Mouse (Mus musculus) intestine, embryonic 15.5 days (tissue): ENCODE data around the gene Fgf11. TPM values are rescaled to one million over a fixed set of nuclear protein-coding genes. Genes with fewer than 3 reads are reported as not detected.

ENCODE experiments used
- ATAC-seq: fragments of 200-750 bp; cut with Nextera tagmentation; 2 replicates; pipeline ENCODE4 v1.8.0; 2017; ENCODE audit warnings: moderate TSS enrichment, moderate library complexity
- H3K27ac ChIP-seq: fragments of 300-500 bp; sonication (generic); 2 replicates; pipeline ENCODE4 v1.5.1; 2015; ENCODE audit warnings: mild to moderate bottlenecking, inconsistent platforms
- H3K27me3 ChIP-seq: fragments of 300-500 bp; sonication (generic); replicated peaks from 2 replicates; pipeline ENCODE4 v1.6.1; 2015; ENCODE audit warnings: inconsistent platforms
- H3K36me3 ChIP-seq: fragments of 300-500 bp; sonication (generic); 2 replicates; pipeline ENCODE4 v1.6.1; 2015; ENCODE audit warnings: inconsistent platforms
- H3K4me1 ChIP-seq: fragments of 300-500 bp; sonication (generic); replicated peaks from 2 replicates; pipeline ENCODE4 v1.6.1; 2015; ENCODE audit warnings: inconsistent platforms
- H3K4me2 ChIP-seq: fragments of 300-500 bp; sonication (generic); replicated peaks from 2 replicates; pipeline ENCODE4 v1.6.1; 2015; ENCODE audit warnings: mild to moderate bottlenecking, inconsistent platforms
- H3K4me3 ChIP-seq: fragments of 300-500 bp; sonication (generic); replicated peaks from 2 replicates; pipeline ENCODE4 v1.5.1; 2015; ENCODE audit warnings: inconsistent platforms
- H3K9ac ChIP-seq: fragments of 300-500 bp; sonication (generic); 2 replicates; pipeline ENCODE4 v1.6.1; 2015; ENCODE audit warnings: inconsistent platforms
- H3K9me3 ChIP-seq: fragments of 300-500 bp; sonication (generic); 2 replicates; pipeline ENCODE4 v1.6.1; 2016; ENCODE audit warnings: inconsistent platforms
- WGBS: fragments of 180-500 bp; shearing (Covaris S2); methylation state at CpG from one replicate; pipeline ENCODE4 v1.1.7; 2015; 5-methylcytosine and 5-hydroxymethylcytosine counted together
- polyA plus RNA-seq: library from polyadenylated mRNA; unstranded; fragments of >200 nt; fragmentation: Nextera tagmentation; extraction: Ambion mirVana; gene quantifications from 2 replicates; pipeline ENCODE4 v1.2.1, GENCODE M21; 2015

Fgf11 gene
- polyA plus RNA-seq, 1 experiment from 2014 or later: 1.2 TPM

DNA sequence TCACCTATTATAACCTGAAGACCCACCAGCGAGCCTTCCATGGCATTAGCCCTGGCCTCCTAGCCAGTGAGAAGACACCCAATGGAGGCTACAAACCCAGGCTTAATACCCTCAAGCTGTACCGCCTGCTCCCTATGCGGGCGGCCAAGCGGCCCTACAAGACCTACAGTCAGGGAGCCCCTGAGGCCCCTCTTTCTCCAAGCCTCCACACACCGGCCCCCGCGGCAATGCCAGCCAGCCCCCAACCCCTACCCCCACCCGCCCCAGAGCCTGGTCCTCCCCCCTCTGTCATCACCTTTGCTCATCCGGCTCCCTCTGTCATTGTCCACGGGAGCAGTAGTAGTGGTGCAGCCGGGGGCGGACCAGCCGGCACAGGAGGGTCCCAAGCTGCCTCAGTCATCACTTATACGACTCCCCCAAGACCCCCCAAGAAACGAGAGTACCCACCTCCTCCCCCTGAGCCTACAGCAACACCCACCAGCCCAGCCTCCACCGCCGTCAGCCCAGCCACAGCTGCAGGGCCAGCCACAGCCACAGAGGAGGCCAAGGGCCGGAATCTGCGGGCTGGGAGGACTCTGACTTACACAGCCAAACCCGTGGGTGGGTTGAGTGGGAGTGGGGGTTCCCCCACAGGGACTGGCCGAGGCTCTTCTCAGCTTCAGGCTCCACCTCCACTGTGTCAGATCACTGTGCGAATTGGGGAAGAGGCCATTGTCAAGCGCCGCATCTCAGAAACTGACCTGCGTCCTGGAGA lies 24.0 kb downstream of the Fgf11 start:
- H3K27ac ChIP-seq: no peak overlapping the region
- no peaks in the 10 kb centered on the region for H3K36me3 ChIP-seq
- H3K4me3 ChIP-seq: no peak overlapping the region
- no peak overlapping the region for H3K4me2 ChIP-seq
- WGBS: 68% methylated on average over 26 of the region's 26 CpGs
- H3K9me3 ChIP-seq: no peaks in the 10 kb centered on the region
- H3K4me1 ChIP-seq: no peaks in the 10 kb centered on the region
- no peaks in the 10 kb centered on the region for H3K27me3 ChIP-seq
- no peak overlapping the region for H3K9ac ChIP-seq
- no peak for ATAC-seq

DNA sequence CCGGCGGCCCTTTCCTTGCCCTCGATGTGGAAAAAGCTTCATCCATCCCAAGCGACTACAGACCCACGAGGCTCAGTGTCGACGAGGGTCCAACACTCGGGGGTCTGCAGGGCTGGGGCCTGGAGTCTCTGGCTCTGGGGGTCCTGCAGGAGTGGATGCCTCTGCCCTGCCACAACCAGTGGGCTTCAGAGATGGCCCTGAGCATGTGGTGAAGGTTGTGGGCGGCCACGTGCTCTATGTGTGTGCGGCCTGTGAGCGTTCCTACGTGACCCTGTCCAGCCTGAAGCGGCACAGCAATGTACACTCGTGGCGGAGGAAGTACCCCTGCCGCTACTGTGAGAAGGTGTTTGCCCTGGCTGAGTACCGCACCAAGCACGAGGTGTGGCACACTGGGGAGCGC lies 25.2 kb downstream of the Fgf11 start:
- Histone ChIP-seq H3K9ac (no peak overlapping the region), H3K4me3 (no peak overlapping the region), H3K27ac (no peak overlapping the region), H3K4me1 (no peaks in the 10 kb centered on the region), H3K4me2 (no peak overlapping the region), H3K36me3 (no peaks in the 10 kb centered on the region), H3K9me3 (no peaks in the 10 kb centered on the region), H3K27me3 (no peaks in the 10 kb centered on the region)
- 80% methylated on average over 20 of the region's 20 CpGs for WGBS
- ATAC-seq: no peak

GRCm38 (mm10) chr11:69775716-69776115 lies 25.9 kb downstream of the Fgf11 start:
- Histone ChIP-seq H3K36me3 (no peaks in the 10 kb centered on the region), H3K27me3 (no peaks in the 10 kb centered on the region), H3K4me1 (no peaks in the 10 kb centered on the region), H3K27ac (no peak overlapping the region), H3K4me2 (no peak overlapping the region), H3K9me3 (no peaks in the 10 kb centered on the region), H3K4me3 (no peak overlapping the region), H3K9ac (no peak overlapping the region)
- ATAC-seq: no peak
- WGBS: 68% methylated on average over 10 of the region's 10 CpGs

DNA sequence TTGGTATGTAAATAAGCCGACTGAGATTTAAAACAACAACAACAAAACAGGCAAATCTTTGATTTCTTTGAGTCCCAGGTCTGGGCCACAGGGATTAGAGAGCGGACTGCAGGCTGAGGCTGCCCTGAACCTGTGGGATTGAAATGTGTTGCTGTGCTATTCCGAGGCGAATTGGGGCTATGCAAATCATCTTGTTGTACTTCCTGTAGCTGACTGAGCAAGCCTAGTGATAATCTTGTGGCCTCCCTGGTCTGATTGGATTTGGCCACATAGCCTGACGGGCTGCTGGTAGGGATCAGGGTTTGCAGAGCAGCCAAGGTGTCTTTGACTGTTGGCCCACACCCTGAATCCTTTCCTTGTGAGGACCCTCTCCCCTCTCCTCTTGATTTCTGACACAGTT lies 26.7 kb downstream of the Fgf11 start:
- no peak overlapping the region for H3K4me3 ChIP-seq
- H3K27me3 ChIP-seq: no peaks in the 10 kb centered on the region
- H3K9ac ChIP-seq: no peak overlapping the region
- H3K9me3 ChIP-seq: no peaks in the 10 kb centered on the region
- H3K4me2 ChIP-seq: no peak overlapping the region
- no peak overlapping the region for H3K27ac ChIP-seq
- no peaks in the 10 kb centered on the region for H3K4me1 ChIP-seq
- H3K36me3 ChIP-seq: no peaks in the 10 kb centered on the region
- no peak for ATAC-seq
- 65% methylated on average over 5 of the region's 5 CpGs for WGBS

- H3K36me3 ChIP-seq: no peaks in the 10 kb centered on the region
- no peak overlapping the region for H3K4me3 ChIP-seq
- 51% methylated on average over 4 of the region's 4 CpGs for WGBS
- H3K4me2 ChIP-seq: peak overlapping the region; percentile 81
- ATAC-seq: no peak
- no peak overlapping the region; the same call in 1 of the 2 replicates for H3K9ac ChIP-seq
- peaks cover 21% of the 10 kb centered on the region for H3K4me1 ChIP-seq
- H3K27ac ChIP-seq: no peak overlapping the region
- H3K9me3 ChIP-seq: no peaks in the 10 kb centered on the region
- no peaks in the 10 kb centered on the region for H3K27me3 ChIP-seq
Observed at GRCm38 (mm10) chr11:69767625-69767909, 34.1 kb downstream of the Fgf11 start.

DNA sequence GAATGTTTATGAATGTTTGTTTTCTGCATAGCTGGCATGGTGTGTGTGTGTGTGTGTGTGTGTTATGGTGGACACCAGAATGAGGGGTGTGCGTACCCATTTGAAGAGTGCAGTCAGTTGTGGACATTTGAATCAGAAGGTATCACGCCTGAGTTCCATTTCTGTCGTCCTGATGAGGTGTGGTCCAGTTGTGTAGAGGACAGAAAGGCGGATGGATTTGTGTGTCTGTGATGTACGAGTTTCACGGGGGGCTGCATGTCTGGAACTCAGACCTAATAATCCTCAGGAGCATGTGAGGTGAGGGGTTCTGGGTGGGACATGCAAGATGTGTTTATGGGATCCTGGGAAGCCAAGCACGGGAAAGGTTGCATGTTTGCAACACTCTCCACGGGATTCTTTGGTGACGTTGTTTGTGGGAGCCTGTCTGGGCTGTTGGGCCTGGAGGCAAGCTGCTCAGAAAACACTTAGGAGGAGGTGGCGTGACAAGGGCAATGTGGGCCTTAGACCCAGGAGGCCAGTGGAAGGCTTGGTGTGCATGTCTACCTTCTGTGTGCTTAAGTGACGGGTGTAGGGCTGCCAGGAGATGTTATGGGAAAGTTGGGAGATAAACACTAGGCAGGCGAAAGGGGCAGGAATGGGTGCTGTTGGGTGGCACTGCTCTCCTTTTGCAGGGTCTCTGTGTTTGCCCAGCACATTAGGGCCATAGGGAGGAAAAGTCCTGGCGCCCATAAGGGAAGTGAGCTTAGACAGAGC lies 34.6 kb downstream of the Fgf11 start:
- no peaks in the 10 kb centered on the region for H3K27me3 ChIP-seq
- peak overlapping the region; percentile 93; the same call in 1 of the 2 replicates for H3K9ac ChIP-seq
- H3K36me3 ChIP-seq: no peaks in the 10 kb centered on the region
- H3K27ac ChIP-seq: peak overlapping the region; percentile 90; the same call in 1 of the 2 replicates
- no peak for ATAC-seq
- WGBS: 61% methylated on average over 13 of the region's 13 CpGs
- H3K9me3 ChIP-seq: no peaks in the 10 kb centered on the region
- H3K4me3 ChIP-seq: peak overlapping the region; percentile 95
- H3K4me2 ChIP-seq: peak overlapping the region; percentile 81
- peaks cover 21% of the 10 kb centered on the region for H3K4me1 ChIP-seq

DNA sequence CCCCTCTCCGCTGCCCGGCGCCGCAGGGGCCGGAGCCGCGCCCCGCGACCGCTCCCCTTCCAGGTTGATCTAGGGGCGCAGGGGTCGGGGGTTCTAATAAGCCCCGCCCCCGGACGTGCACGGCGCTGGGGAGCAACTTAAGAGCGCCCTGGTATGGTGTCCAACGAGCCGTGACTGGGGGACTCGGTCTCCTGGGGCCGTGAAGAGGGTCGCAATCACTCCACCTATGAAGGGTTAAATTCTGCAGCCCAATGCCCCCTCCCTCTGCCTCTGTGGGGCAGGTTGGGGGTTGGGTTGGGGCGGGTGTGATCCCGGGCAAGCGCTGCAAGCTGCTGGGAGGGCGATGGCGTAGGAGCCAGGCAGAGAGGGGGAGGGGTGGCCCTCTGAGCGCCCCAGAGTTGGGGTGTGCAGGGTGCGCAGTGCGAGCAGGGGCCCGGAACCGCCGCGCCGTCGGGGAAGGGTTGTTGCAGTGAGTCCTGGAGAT lies 35.5 kb downstream of the Fgf11 start:
- WGBS: 0% methylated on average over 37 of the region's 37 CpGs
- H3K9me3 ChIP-seq: no peaks in the 10 kb centered on the region
- H3K4me1 ChIP-seq: peaks cover 21% of the 10 kb centered on the region
- ATAC-seq: peak; percentile 88
- peak overlapping the region; percentile 81 for H3K4me2 ChIP-seq
- no peaks in the 10 kb centered on the region for H3K36me3 ChIP-seq
- H3K4me3 ChIP-seq: peak overlapping the region; percentile 95
- no peaks in the 10 kb centered on the region for H3K27me3 ChIP-seq
- peak overlapping the region; percentile 93 for H3K9ac ChIP-seq
- H3K27ac ChIP-seq: peak overlapping the region; percentile 90

DNA sequence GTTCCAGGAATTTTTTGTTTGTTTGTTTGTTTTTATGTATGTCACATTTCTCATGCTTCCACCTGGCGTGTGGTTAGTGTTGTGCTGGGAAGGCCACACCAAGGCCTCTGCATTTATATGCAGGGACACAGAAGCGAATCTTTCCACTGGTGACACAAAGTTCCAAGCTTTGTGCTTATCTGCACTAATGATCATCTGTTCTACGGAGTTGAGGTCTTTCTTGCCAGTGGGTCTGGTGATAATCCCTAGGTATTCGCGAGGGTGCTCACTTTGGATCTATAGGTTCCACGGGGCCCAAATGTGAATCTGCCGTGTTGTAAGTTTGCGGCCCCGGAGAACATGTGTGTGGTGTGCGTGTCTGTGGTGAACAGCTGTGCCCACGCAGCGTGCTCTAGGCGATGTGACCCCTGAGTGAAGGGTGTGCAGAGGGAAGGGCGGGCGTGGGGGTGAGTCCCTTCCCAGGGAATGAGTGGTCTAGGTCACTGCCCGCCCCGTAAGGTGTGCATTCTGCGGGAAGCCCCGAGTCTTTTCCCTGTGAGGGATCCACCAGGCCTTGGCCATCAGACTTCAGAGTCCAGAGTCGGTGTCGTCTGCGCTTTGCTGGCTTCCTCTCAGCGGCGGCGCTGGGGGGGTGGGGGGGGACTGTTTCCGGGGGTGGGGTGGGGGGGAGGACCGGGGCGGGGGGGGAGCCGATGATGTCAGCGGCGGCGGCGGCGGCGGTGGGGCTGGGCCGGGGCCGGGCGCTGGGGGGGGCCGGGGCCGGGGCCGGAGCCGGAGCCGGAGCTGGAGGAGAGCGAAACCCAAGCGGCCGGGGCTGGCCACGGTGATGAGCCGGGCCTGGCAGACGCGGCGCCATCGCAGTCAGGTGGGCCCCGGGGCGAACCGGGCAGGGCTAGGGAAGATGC lies 36.2 kb downstream of the Fgf11 start, which contains the start of gene Zbtb4:
Gene Zbtb4, plus strand, starts transcription at position 692 of the 905 bp plus-strand sequence.
- Histone ChIP-seq H3K27ac (peak within 1 kb of the TSS; percentile 90), H3K36me3 (no peaks in the 10 kb centered on the region), H3K9ac (peak within 1 kb of the TSS; percentile 93), H3K4me3 (peak within 1 kb of the TSS; percentile 95), H3K27me3 (no peaks in the 10 kb centered on the region), H3K4me2 (peak within 1 kb of the TSS; percentile 81), H3K4me1 (peaks cover 24% of the 10 kb centered on the region), H3K9me3 (no peaks in the 10 kb centered on the region)
- 18% methylated on average over 39 of the region's 55 CpGs for WGBS
- peak; percentile 72 for ATAC-seq

GRCm38 (mm10) chr11:69763551-69763950 lies 38.1 kb downstream of the Fgf11 start:
- H3K9ac ChIP-seq: no peak overlapping the region
- no peaks in the 10 kb centered on the region for H3K27me3 ChIP-seq
- H3K4me3 ChIP-seq: no peak overlapping the region
- H3K36me3 ChIP-seq: no peaks in the 10 kb centered on the region
- no peak for ATAC-seq
- peaks cover 34% of the 10 kb centered on the region for H3K4me1 ChIP-seq
- H3K27ac ChIP-seq: no peak overlapping the region
- H3K4me2 ChIP-seq: no peak overlapping the region
- no peaks in the 10 kb centered on the region for H3K9me3 ChIP-seq
- WGBS: 74% methylated on average over 7 of the region's 7 CpGs

GRCm38 (mm10) chr11:69761868-69762267 lies 39.8 kb downstream of the Fgf11 start, which contains the start of gene Slc35g3:
Slc35g3 (minus strand) TSS chr11:69761968.
- Histone ChIP-seq H3K4me1 (peaks cover 30% of the 10 kb centered on the region), H3K4me2 (no peak within 1 kb of the TSS), H3K36me3 (no peaks in the 10 kb centered on the region), H3K27ac (no peak within 1 kb of the TSS), H3K9me3 (no peaks in the 10 kb centered on the region), H3K27me3 (no peaks in the 10 kb centered on the region), H3K9ac (no peak within 1 kb of the TSS), H3K4me3 (no peak within 1 kb of the TSS)
- ATAC-seq: no peak
- WGBS: 58% methylated on average over 1 of the region's 1 CpGs

DNA sequence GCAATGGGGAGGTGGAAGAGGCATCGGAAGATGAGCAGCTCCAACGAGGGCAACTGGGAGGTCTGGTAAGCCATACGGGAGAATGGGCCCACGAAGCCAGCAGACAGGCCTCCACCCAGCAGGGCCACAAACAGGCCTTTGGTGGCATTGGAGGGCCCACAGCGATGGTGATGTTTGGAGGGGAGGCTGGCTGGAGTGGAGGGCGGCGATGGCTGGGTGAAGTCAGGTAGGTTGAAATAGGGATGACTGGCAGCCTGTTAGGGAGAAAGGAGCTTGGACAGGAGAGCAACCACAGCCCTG lies 40.8 kb downstream of the Fgf11 start:
- Histone ChIP-seq H3K36me3 (no peaks in the 10 kb centered on the region), H3K27me3 (no peaks in the 10 kb centered on the region), H3K4me3 (no peak overlapping the region), H3K4me2 (no peak overlapping the region), H3K27ac (no peak overlapping the region), H3K4me1 (peaks cover 29% of the 10 kb centered on the region), H3K9me3 (no peaks in the 10 kb centered on the region), H3K9ac (no peak overlapping the region)
- WGBS: 91% methylated on average over 7 of the region's 7 CpGs
- ATAC-seq: no peak
